Comparison of ENCODE assay signal across 8 mouse cellular contexts in the genomic region with DNA sequence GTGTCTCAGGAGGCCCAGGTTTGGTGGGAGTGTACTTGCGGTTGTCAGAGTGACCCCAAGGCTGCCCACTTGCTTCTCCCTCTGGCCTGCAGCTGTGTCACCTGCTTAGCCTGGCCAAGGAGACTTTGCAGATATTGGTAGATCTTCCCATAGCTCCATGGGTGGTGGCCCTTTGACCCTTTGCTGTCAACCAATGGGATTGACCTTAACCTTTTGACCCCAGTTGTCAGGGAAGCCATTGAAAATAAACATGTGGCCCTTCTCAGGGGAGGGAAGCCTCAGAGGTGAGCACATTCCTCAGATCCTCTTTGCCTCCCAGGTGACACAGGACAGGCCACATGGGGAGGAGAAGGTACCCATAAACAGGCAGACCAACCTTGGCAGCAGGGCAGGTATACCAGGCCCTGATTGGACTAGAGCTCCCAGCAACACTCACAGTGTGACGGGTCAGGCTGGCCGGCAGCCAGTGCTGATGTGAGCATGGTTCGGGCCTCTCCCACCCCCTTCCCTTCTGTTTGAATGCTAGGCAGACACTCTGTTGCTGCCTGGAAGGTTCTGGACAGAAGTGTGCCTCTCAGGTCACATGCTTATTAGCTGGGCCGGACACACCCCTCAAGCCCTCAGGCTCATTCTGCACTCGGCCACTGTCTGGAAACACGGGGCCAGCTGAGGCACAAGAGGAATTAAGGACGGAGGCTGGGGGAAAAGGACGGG. TPM values are rescaled to one million over a fixed set of nuclear protein-coding genes. Genes with fewer than 3 reads are reported as not detected.
DNase-seq lines count a peak whose midpoint lies in the region.

No protein-coding gene starts in this region.

- DNase-seq in heart, postnatal 4 days: peak; percentile 58
- DNase-seq in heart, postnatal 36 days: no peak
- peak; percentile 66 for DNase-seq in ES-CJ7 (ENCODE audit: low read depth, low spot score)
- peak; percentile 75 for DNase-seq in cerebellum, adult 9-11 months
- DNase-seq in kidney, postnatal 14 days: peak; percentile 86
- DNase-seq in urinary bladder, adult 2 months (ENCODE audit: low spot score): no peak
- no peak for DNase-seq in spleen, adult 18-20 months
- no peak for DNase-seq in urinary bladder, adult 18-20 months (ENCODE audit: low spot score in 2 of 2)

- intact Hi-C loops in heart, postnatal 36 days (cut with DNase I): loop anchor here (1.0 to 2.0 kb wide), 2 partner anchors 36 to 69 kb away; partner anchors contain the start of genes Ndufaf8 and Tepsin

RNA-seq across cellular contexts. Expression of gene Aatk, which starts 17.4 kb away (rescaled TPM):
- total RNA-seq in heart, postnatal 4 days (2021): 1 to 10 TPM; 3.7 to 4.2 TPM
- total RNA-seq in heart, postnatal 36 days (2021): 1 to 10 TPM; 3.8 to 4.4 TPM
- 15.2 and 15.3 TPM in 2 replicates for polyA plus RNA-seq in urinary bladder, adult 2 months (2012; rRNA removed)

RNA-seq across cellular contexts. Expression of gene Cep131, which starts 57.0 kb away (rescaled TPM):
- total RNA-seq in heart, postnatal 4 days (2021): 10 to 100 TPM; 11.6 to 12.6 TPM
- total RNA-seq in heart, postnatal 36 days (2021): 10 to 100 TPM in 1 of 2 experiments, 1 to 10 TPM in 1; 9.6 to 11.5 TPM
- 7.6 and 10.5 TPM in 2 replicates for polyA plus RNA-seq in urinary bladder, adult 2 months (2012; rRNA removed)

Comparison
In these comparisons a context has a peak if more than half of its experiments do, and no peak if none do; other contexts are left out.
1. DNase-seq: peak in heart, postnatal 4 days (single experiment), ES-CJ7 (single experiment), cerebellum, adult 9-11 months (single experiment) and kidney, postnatal 14 days (single experiment); none in heart, postnatal 36 days (0 of 2), urinary bladder, adult 2 months (single experiment), spleen, adult 18-20 months (0 of 2) and urinary bladder, adult 18-20 months (0 of 2).